Mouse (Mus musculus) stomach, embryonic 14.5 days (tissue): ENCODE results near the gene Ica1. TPM values are rescaled to one million over a fixed set of nuclear protein-coding genes. Genes with fewer than 3 reads are reported as not detected.

ENCODE experiments used
- ATAC-seq: fragments of 200-750 bp; cut with Nextera tagmentation; 2 replicates; pipeline ENCODE4 v1.8.0; 2017; ENCODE audit warnings: low read depth, moderate TSS enrichment; ENCODE audit not compliant: insufficient number of reproducible peaks, insufficient read depth, low FRiP score
- H3K27ac ChIP-seq: fragments of 300-500 bp; sonication (generic); 2 replicates; pipeline ENCODE4 v1.5.1; 2014; ENCODE audit warnings: mild to moderate bottlenecking, low read length, moderate library complexity, mixed read lengths
- H3K27me3 ChIP-seq: fragments of 300-500 bp; sonication (generic); 2 replicates; pipeline ENCODE4 v1.6.1; 2014; ENCODE audit warnings: low read length, control low read depth, mixed read lengths; ENCODE audit not compliant: control insufficient read depth, insufficient read depth
- H3K36me3 ChIP-seq: fragments of 300-500 bp; sonication (generic); 2 replicates; pipeline ENCODE4 v1.6.1; 2014; ENCODE audit warnings: mild to moderate bottlenecking, control low read depth, low read length, moderate library complexity, mixed read lengths; ENCODE audit not compliant: control insufficient read depth, insufficient read depth
- H3K4me1 ChIP-seq: fragments of 300-500 bp; sonication (generic); 2 replicates; pipeline ENCODE4 v1.6.1; 2014; ENCODE audit warnings: low read length, control low read depth, mixed read lengths; ENCODE audit not compliant: control insufficient read depth, insufficient read depth
- H3K4me2 ChIP-seq: fragments of 300-500 bp; sonication (generic); replicated peaks from 2 replicates; pipeline ENCODE4 v1.6.1; 2014; ENCODE audit warnings: low read depth, low read length, control low read depth
- H3K4me3 ChIP-seq: fragments of 300-500 bp; sonication (generic); 2 replicates; pipeline ENCODE4 v1.5.1; 2014; ENCODE audit warnings: low read depth, low read length, control low read depth
- H3K9ac ChIP-seq: fragments of 300-500 bp; sonication (generic); replicated peaks from 2 replicates; pipeline ENCODE4 v1.6.1; 2014; ENCODE audit warnings: low read depth, mild to moderate bottlenecking, control low read depth, low read length, moderate library complexity, mixed read lengths
- H3K9me3 ChIP-seq: fragments of 300-500 bp; sonication (generic); 2 replicates; pipeline ENCODE4 v1.6.1; 2016; ENCODE audit warnings: low read depth, low read length, control low read depth; ENCODE audit not compliant: control insufficient read depth
- WGBS: fragments of 180-500 bp; shearing (Covaris S2); extraction: QIAGEN DNeasy Blood & Tissue Kit; methylation state at CpG from one replicate; pipeline ENCODE4 v1.1.7; 2014; 5-methylcytosine and 5-hydroxymethylcytosine counted together
- polyA plus RNA-seq: library from polyadenylated mRNA; unstranded; fragments of >200 nt; fragmentation: Nextera tagmentation; extraction: Ambion mirVana; gene quantifications from 2 replicates; pipeline ENCODE4 v1.2.1, GENCODE M21; 2014

Gene Ica1
- polyA plus RNA-seq, 1 experiment from 2014 or later = 25.4 TPM

DNA sequence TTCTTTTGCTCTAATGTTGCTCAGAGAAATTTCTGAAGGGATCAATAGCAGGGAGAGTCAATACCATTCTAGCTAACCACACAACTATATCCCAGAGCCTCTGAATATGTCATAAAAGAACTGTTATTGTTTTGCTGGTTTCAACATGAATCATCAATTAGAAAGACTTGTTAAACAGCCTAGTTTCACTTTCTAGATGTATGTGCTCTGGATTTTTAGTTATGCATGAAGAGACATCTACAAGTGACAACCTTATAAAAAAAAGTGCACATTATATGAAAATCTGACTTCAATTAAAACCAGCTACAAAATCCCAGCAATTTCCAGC is 41.8 kb downstream of the Ica1 start:
- H3K27ac ChIP-seq = no peak overlapping the region
- no peak overlapping the region for H3K4me2 ChIP-seq
- H3K9ac ChIP-seq = no peak overlapping the region
- H3K9me3 ChIP-seq = no peaks in the 10 kb centered on the region
- no peak overlapping the region for H3K4me3 ChIP-seq
- H3K27me3 ChIP-seq = no peaks in the 10 kb centered on the region
- no peaks in the 10 kb centered on the region for H3K36me3 ChIP-seq
- H3K4me1 ChIP-seq = peaks cover 5% of the 10 kb centered on the region; the same call in 1 of the 2 replicates
- ATAC-seq = no peak

DNA sequence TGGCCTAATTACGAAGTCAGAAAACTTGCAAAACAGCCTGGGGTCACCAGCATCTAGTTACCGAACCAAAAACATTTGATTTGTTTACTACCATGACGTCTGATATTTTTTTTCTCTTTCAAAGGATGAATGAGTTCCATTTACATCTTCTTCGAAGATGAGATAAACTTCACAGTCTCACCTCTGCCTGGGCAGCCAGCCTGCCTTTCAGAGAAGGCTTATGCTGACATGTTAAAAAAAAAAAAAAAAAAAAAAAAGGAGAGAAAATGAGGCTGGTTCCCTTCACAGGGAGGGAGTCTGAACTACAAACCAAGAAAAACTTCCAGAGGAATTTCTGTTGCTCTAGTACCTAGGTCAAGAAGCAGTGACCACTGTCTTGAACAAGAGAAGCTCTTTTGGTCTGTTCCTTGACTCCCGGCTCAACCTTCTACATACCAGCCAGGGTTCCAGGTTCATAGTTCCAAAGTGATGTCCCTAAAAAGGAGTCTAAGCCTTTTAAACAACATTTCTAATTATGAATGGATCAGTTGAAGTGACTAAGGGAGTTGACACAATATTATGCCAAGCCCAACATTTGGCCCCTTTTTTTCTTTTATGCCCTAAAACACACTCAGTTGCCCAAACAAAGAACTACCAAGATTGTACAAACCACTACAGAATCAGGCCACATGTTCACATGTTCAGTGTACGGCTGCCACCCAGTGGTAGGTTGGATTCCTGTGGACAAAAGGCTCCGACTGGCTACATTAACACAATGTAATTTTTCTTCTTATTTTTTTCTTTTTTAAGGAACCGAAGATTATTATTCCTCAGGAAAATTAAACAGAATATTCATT is 42.4 kb downstream of the Ica1 start:
- no peaks in the 10 kb centered on the region for H3K36me3 ChIP-seq
- ATAC-seq = peak; percentile 77
- no peaks in the 10 kb centered on the region for H3K27me3 ChIP-seq
- H3K4me1 ChIP-seq = peaks cover 5% of the 10 kb centered on the region; the same call in 1 of the 2 replicates
- WGBS = 53% methylated on average over 8 of the region's 8 CpGs
- H3K4me2 ChIP-seq = no peak overlapping the region
- no peak overlapping the region for H3K27ac ChIP-seq
- no peaks in the 10 kb centered on the region for H3K9me3 ChIP-seq
- no peak overlapping the region for H3K9ac ChIP-seq
- no peak overlapping the region for H3K4me3 ChIP-seq

GRCm38 (mm10) chr6:8735044-8735443 is 43.2 kb downstream of the Ica1 start:
- no peaks in the 10 kb centered on the region for H3K9me3 ChIP-seq
- peaks cover 5% of the 10 kb centered on the region; the same call in 1 of the 2 replicates for H3K4me1 ChIP-seq
- H3K36me3 ChIP-seq = no peaks in the 10 kb centered on the region
- no peak overlapping the region for H3K4me2 ChIP-seq
- H3K27me3 ChIP-seq = no peaks in the 10 kb centered on the region
- WGBS = 80% methylated on average over 3 of the region's 3 CpGs
- H3K4me3 ChIP-seq = no peak overlapping the region
- ATAC-seq = no peak
- no peak overlapping the region for H3K9ac ChIP-seq
- H3K27ac ChIP-seq = no peak overlapping the region

GRCm38 (mm10) chr6:8732492-8732891 is 45.8 kb downstream of the Ica1 start:
- peaks cover 5% of the 10 kb centered on the region; the same call in 1 of the 2 replicates for H3K4me1 ChIP-seq
- 0 out of 2 replicates have a peak, but pooled peaks cover 3% of the 10 kb centered on the region for H3K9me3 ChIP-seq
- ATAC-seq = peak; percentile 29; the same call in 1 of the 2 replicates
- 32% methylated on average over 5 of the region's 5 CpGs for WGBS
- no peaks in the 10 kb centered on the region for H3K36me3 ChIP-seq
- no peaks in the 10 kb centered on the region for H3K27me3 ChIP-seq
- H3K27ac ChIP-seq = no peak overlapping the region
- H3K4me2 ChIP-seq = no peak overlapping the region
- H3K4me3 ChIP-seq = no peak overlapping the region
- no peak overlapping the region for H3K9ac ChIP-seq

GRCm38 (mm10) chr6:8731656-8732191 is 46.6 kb downstream of the Ica1 start:
- ATAC-seq = peak; percentile 53
- 22% methylated on average over 4 of the region's 4 CpGs for WGBS
- H3K27me3 ChIP-seq = no peaks in the 10 kb centered on the region

DNA sequence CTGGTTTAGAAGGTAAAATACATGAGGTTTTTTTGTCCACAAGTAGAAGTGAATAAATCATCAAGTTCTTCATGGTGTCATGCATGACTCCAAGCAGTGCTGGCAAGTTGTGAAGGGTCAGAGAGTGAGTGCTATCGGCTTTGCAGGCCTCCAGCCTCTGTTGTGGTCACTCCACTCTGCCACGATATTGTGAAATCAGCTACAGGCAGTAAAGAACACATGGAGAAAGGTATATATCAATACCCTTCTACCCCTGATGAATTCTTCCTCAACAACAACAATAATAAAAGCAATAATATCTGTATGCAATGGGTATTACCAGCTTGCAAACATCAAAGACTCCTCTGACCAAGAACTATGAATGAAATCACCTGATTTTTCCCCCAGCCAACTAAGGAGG is 47.9 kb downstream of the Ica1 start:
- Histone ChIP-seq H3K27ac (no peak overlapping the region), H3K4me3 (no peak overlapping the region), H3K36me3 (no peaks in the 10 kb centered on the region), H3K4me1 (peaks cover 5% of the 10 kb centered on the region; the same call in 1 of the 2 replicates), H3K9me3 (0 out of 2 replicates have a peak, but pooled peaks cover 3% of the 10 kb centered on the region), H3K4me2 (no peak overlapping the region), H3K27me3 (no peaks in the 10 kb centered on the region), H3K9ac (no peak overlapping the region)
- whole genome bisulfite sequencing = 88% methylated on average over 2 of the region's 2 CpGs
- ATAC-seq = no peak

More at GRCm38 (mm10) chr6:8731656-8732191, 46.6 kb downstream of the Ica1 start:
- no peak overlapping the region for H3K4me3 ChIP-seq
- H3K9me3 ChIP-seq = 0 out of 2 replicates have a peak, but pooled peaks cover 3% of the 10 kb centered on the region
- H3K27ac ChIP-seq = no peak overlapping the region
- H3K4me1 ChIP-seq = peaks cover 5% of the 10 kb centered on the region; the same call in 1 of the 2 replicates
- no peak overlapping the region for H3K4me2 ChIP-seq
- no peaks in the 10 kb centered on the region for H3K36me3 ChIP-seq
- no peak overlapping the region for H3K9ac ChIP-seq

DNA sequence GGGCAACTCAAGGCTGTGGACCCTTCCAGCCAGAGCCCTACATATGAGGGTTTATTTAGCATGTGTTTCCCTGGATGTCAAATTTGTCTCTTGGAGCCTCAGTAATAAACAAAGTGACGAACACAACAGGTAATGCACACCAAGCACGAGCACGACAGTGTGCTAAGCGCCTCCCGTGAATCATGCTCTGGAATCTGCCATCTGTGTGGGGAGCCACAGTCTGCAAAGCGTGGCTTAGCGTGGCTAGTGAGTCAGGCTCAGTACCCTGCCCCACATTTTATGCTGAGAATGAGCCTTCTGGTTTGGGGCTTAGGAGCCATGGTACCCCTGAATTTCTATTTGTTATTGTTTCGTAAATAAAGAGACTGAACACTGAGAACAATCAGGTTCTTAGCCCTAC is 50.5 kb downstream of the Ica1 start:
- H3K36me3 ChIP-seq = no peaks in the 10 kb centered on the region
- H3K27ac ChIP-seq = no peak overlapping the region
- no peak overlapping the region for H3K4me2 ChIP-seq
- H3K4me1 ChIP-seq = peaks cover 5% of the 10 kb centered on the region; the same call in 1 of the 2 replicates
- ATAC-seq = no peak
- no peaks in the 10 kb centered on the region for H3K27me3 ChIP-seq
- WGBS = 83% methylated on average over 8 of the region's 8 CpGs
- H3K9me3 ChIP-seq = 0 out of 2 replicates have a peak, but pooled peaks cover 3% of the 10 kb centered on the region
- no peak overlapping the region for H3K9ac ChIP-seq
- no peak overlapping the region for H3K4me3 ChIP-seq

GRCm38 (mm10) chr6:8725610-8726009 is 52.7 kb downstream of the Ica1 start:
- Histone ChIP-seq H3K27me3 (no peaks in the 10 kb centered on the region), H3K27ac (no peak overlapping the region), H3K4me3 (no peak overlapping the region), H3K4me2 (no peak overlapping the region), H3K9me3 (0 out of 2 replicates have a peak, but pooled peaks cover 3% of the 10 kb centered on the region), H3K9ac (no peak overlapping the region), H3K4me1 (no peaks in the 10 kb centered on the region), H3K36me3 (no peaks in the 10 kb centered on the region)
- no peak for ATAC-seq
- WGBS = 69% methylated on average over 1 of the region's 1 CpGs
